Mouse (Mus musculus): ENCODE measurements at regions not wholly inside any gene's neighbourhood (a gene's known extent, or its start where the extent isn't known, plus 50 kb on each side); places are given as distances from the start of the nearest gene placed in this dataset.

DNA sequence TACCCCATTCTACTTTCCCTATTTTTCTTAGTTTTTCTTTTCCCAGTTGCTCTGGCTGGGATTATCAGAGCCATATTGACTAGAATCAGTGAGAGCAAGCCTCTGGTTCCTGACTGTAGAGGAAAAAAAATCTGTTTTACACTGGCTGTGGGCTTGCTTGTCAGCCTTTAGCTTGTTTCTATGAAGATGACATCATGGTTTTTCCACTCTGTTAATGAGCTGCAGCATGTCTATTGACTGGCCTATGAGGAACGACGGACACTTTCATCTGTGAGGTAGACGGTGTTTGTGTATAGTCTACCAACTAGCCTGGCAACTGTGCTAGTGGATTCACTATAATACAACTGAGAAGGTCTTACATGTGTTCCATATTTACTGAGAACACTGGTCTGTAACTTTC is 248.0 kb upstream of the Zbtb20 start:
- TF ChIP-seq CTCF (conservative IDR thresholded peaks at IDR 0.05; ENCODE audit: low read length) (no peak), POU5F1 (IDR thresholded peaks at IDR 0.05; ENCODE audit: borderline replicate concordance, low read length) (no peak)
